Mouse (Mus musculus) heart, embryonic 12.5 days (tissue): ENCODE measurements at regions not wholly inside any gene's neighbourhood (a gene's known extent, or its start where the extent isn't known, plus 50 kb on each side); places are given as distances from the start of the nearest gene placed in this dataset.

ENCODE experiments used
- ATAC-seq: fragments of 200-750 bp; cut with Nextera tagmentation; 2 replicates; pipeline ENCODE4 v1.8.0; 2017; ENCODE audit warnings: moderate TSS enrichment, moderate library complexity; ENCODE audit not compliant: insufficient number of reproducible peaks, low FRiP score
- H3K27ac ChIP-seq: fragments of 300-500 bp; sonication (generic); 2 replicates; pipeline ENCODE4 v1.5.1; 2016; ENCODE audit warnings: mild to moderate bottlenecking, moderate library complexity; ENCODE audit not compliant: poor library complexity, severe bottlenecking
- H3K27me3 ChIP-seq: fragments of 300-500 bp; sonication (generic); replicated peaks from 2 replicates; pipeline ENCODE4 v1.6.1; 2016; ENCODE audit warnings: mild to moderate bottlenecking, moderate library complexity
- H3K36me3 ChIP-seq: fragments of 300-500 bp; sonication (generic); 2 replicates; pipeline ENCODE4 v1.6.1; 2016; ENCODE audit warnings: mild to moderate bottlenecking, moderate library complexity
- H3K4me1 ChIP-seq: fragments of 300-500 bp; sonication (generic); replicated peaks from 2 replicates; pipeline ENCODE4 v1.6.1; 2016; ENCODE audit warnings: mild to moderate bottlenecking
- H3K4me2 ChIP-seq: fragments of 300-500 bp; sonication (generic); 2 replicates; pipeline ENCODE4 v1.6.1; 2016; ENCODE audit warnings: mild to moderate bottlenecking, moderate library complexity
- H3K4me3 ChIP-seq: fragments of 300-500 bp; sonication (generic); 2 replicates; pipeline ENCODE4 v1.5.1; 2016; ENCODE audit warnings: mild to moderate bottlenecking
- H3K9ac ChIP-seq: fragments of 300-500 bp; sonication (generic); 2 replicates; pipeline ENCODE4 v1.6.1; 2016; ENCODE audit warnings: mild to moderate bottlenecking, moderate library complexity
- H3K9me3 ChIP-seq: fragments of 300-500 bp; sonication (generic); replicated peaks from 2 replicates; pipeline ENCODE4 v1.6.1; 2016; ENCODE audit warnings: mild to moderate bottlenecking, moderate library complexity
- WGBS: fragments of 180-500 bp; shearing (Covaris S2); methylation state at CpG from one replicate; pipeline ENCODE4 v1.1.7; 2016; 5-methylcytosine and 5-hydroxymethylcytosine counted together

- 82% methylated on average over 17 of the region's 17 CpGs for WGBS
- H3K4me1 ChIP-seq = 0 out of 2 replicates have a peak, but pooled peaks cover 4% of the 10 kb centered on the region
- H3K36me3 ChIP-seq = no peaks in the 10 kb centered on the region
- no peak overlapping the region for H3K9ac ChIP-seq
- no peak for ATAC-seq
- no peak overlapping the region for H3K4me3 ChIP-seq
- H3K4me2 ChIP-seq = no peak overlapping the region
- H3K27me3 ChIP-seq = 0 out of 2 replicates have a peak, but pooled peaks cover 10% of the 10 kb centered on the region
- H3K9me3 ChIP-seq = no peaks in the 10 kb centered on the region
- no peak overlapping the region for H3K27ac ChIP-seq
These were observed 100.4 kb upstream of the Prox1 start for GRCm38 (mm10) chr1:190270784-190271385.

- WGBS = 73% methylated on average over 7 of the region's 7 CpGs
- no peak for ATAC-seq
- no peaks in the 10 kb centered on the region for H3K36me3 ChIP-seq
- H3K4me2 ChIP-seq = no peak overlapping the region
- H3K9me3 ChIP-seq = no peaks in the 10 kb centered on the region
- H3K9ac ChIP-seq = no peak overlapping the region
- H3K27ac ChIP-seq = no peak overlapping the region
- H3K27me3 ChIP-seq = 0 out of 2 replicates have a peak, but pooled peaks cover 10% of the 10 kb centered on the region
- H3K4me3 ChIP-seq = no peak overlapping the region
- 0 out of 2 replicates have a peak, but pooled peaks cover 4% of the 10 kb centered on the region for H3K4me1 ChIP-seq
These were observed 98.7 kb upstream of the Prox1 start for GRCm38 (mm10) chr1:190269181-190269580.

GRCm38 (mm10) chr1:190265085-190265780 is 94.7 kb upstream of the Prox1 start:
- Histone ChIP-seq H3K36me3 (no peaks in the 10 kb centered on the region), H3K27ac (no peak overlapping the region), H3K4me2 (no peak overlapping the region), H3K27me3 (0 out of 2 replicates have a peak, but pooled peaks cover 14% of the 10 kb centered on the region), H3K4me1 (peaks cover 7% of the 10 kb centered on the region; the same call in 1 of the 2 replicates), H3K9me3 (no peaks in the 10 kb centered on the region), H3K9ac (no peak overlapping the region), H3K4me3 (no peak overlapping the region)
- no peak for ATAC-seq
- WGBS = 86% methylated on average over 9 of the region's 9 CpGs

GRCm38 (mm10) chr1:190264501-190264900 is 94.0 kb upstream of the Prox1 start:
- ATAC-seq = no peak
- no peaks in the 10 kb centered on the region for H3K36me3 ChIP-seq
- H3K4me3 ChIP-seq = no peak overlapping the region
- no peak overlapping the region for H3K9ac ChIP-seq
- peaks cover 6% of the 10 kb centered on the region; the same call in 1 of the 2 replicates for H3K4me1 ChIP-seq
- 0 out of 2 replicates have a peak, but pooled peaks cover 14% of the 10 kb centered on the region for H3K27me3 ChIP-seq
- H3K9me3 ChIP-seq = no peaks in the 10 kb centered on the region
- H3K27ac ChIP-seq = no peak overlapping the region
- H3K4me2 ChIP-seq = no peak overlapping the region
- 65% methylated on average over 8 of the region's 8 CpGs for WGBS

- no peak for ATAC-seq
- Histone ChIP-seq H3K27ac (no peak overlapping the region), H3K36me3 (no peaks in the 10 kb centered on the region), H3K9me3 (no peaks in the 10 kb centered on the region), H3K27me3 (0 out of 2 replicates have a peak, but pooled peaks cover 14% of the 10 kb centered on the region), H3K9ac (no peak overlapping the region), H3K4me1 (peaks cover 6% of the 10 kb centered on the region; the same call in 1 of the 2 replicates), H3K4me3 (no peak overlapping the region), H3K4me2 (no peak overlapping the region)
- 36% methylated on average over 7 of the region's 7 CpGs for WGBS
These were observed 93.1 kb upstream of the Prox1 start for GRCm38 (mm10) chr1:190263620-190264019.

- 77% methylated on average over 7 of the region's 13 CpGs for WGBS
- H3K4me1 ChIP-seq = peaks cover 6% of the 10 kb centered on the region; the same call in 1 of the 2 replicates
- H3K9ac ChIP-seq = no peak overlapping the region
- no peak overlapping the region for H3K4me3 ChIP-seq
- ATAC-seq = 0 out of 2 replicates have a peak, but pooled peaks have one; percentile 36
- H3K27me3 ChIP-seq = 0 out of 2 replicates have a peak, but pooled peaks cover 4% of the 10 kb centered on the region
- H3K36me3 ChIP-seq = no peaks in the 10 kb centered on the region
- H3K9me3 ChIP-seq = no peaks in the 10 kb centered on the region
- H3K27ac ChIP-seq = no peak overlapping the region
- H3K4me2 ChIP-seq = no peak overlapping the region
These were observed 89.1 kb upstream of the Prox1 start for GRCm38 (mm10) chr1:190259576-190259975.

GRCm38 (mm10) chr1:190250574-190251246 is 80.2 kb upstream of the Prox1 start:
- H3K36me3 ChIP-seq = no peaks in the 10 kb centered on the region
- WGBS = 15% methylated on average over 13 of the region's 13 CpGs
- no peak overlapping the region for H3K9ac ChIP-seq
- peaks cover 14% of the 10 kb centered on the region for H3K9me3 ChIP-seq
- H3K4me3 ChIP-seq = no peak overlapping the region
- H3K4me2 ChIP-seq = peak overlapping the region; percentile 39
- no peak overlapping the region for H3K27ac ChIP-seq
- no peaks in the 10 kb centered on the region; the same call in 1 of the 2 replicates for H3K27me3 ChIP-seq
- ATAC-seq = peak; percentile 45
- peaks cover 20% of the 10 kb centered on the region for H3K4me1 ChIP-seq

- 82% methylated on average over 7 of the region's 7 CpGs for WGBS
- no peak overlapping the region for H3K9ac ChIP-seq
- no peaks in the 10 kb centered on the region for H3K36me3 ChIP-seq
- no peak for ATAC-seq
- H3K4me3 ChIP-seq = no peak overlapping the region
- H3K4me2 ChIP-seq = no peak overlapping the region
- H3K9me3 ChIP-seq = no peaks in the 10 kb centered on the region
- peaks cover 14% of the 10 kb centered on the region for H3K4me1 ChIP-seq
- H3K27ac ChIP-seq = no peak overlapping the region
- no peaks in the 10 kb centered on the region for H3K27me3 ChIP-seq
These were observed 72.0 kb upstream of the Prox1 start for GRCm38 (mm10) chr1:190242526-190242925.

GRCm38 (mm10) chr1:190239796-190240195 is 69.3 kb upstream of the Prox1 start:
- H3K9me3 ChIP-seq = no peaks in the 10 kb centered on the region
- no peaks in the 10 kb centered on the region for H3K36me3 ChIP-seq
- no peak for ATAC-seq
- peaks cover 9% of the 10 kb centered on the region for H3K4me1 ChIP-seq
- no peak overlapping the region for H3K9ac ChIP-seq
- WGBS = 75% methylated on average over 6 of the region's 6 CpGs
- no peak overlapping the region for H3K27ac ChIP-seq
- no peak overlapping the region for H3K4me3 ChIP-seq
- H3K27me3 ChIP-seq = no peaks in the 10 kb centered on the region
- H3K4me2 ChIP-seq = no peak overlapping the region

- WGBS = 69% methylated on average over 5 of the region's 5 CpGs
- H3K9ac ChIP-seq = no peak overlapping the region
- H3K9me3 ChIP-seq = no peaks in the 10 kb centered on the region
- H3K27ac ChIP-seq = no peak overlapping the region
- no peak overlapping the region for H3K4me2 ChIP-seq
- no peaks in the 10 kb centered on the region for H3K27me3 ChIP-seq
- H3K4me3 ChIP-seq = no peak overlapping the region
- ATAC-seq = no peak
- H3K4me1 ChIP-seq = no peaks in the 10 kb centered on the region
- no peaks in the 10 kb centered on the region for H3K36me3 ChIP-seq
These were observed 60.4 kb upstream of the Prox1 start for GRCm38 (mm10) chr1:190230866-190231265.

- WGBS = 56% methylated on average over 9 of the region's 9 CpGs
These were observed 49.9 kb upstream of the Prox1 start for GRCm38 (mm10) chr1:190220417-190220816.

More at GRCm38 (mm10) chr1:190220417-190220816, 49.9 kb upstream of the Prox1 start:
- Histone ChIP-seq H3K27ac (no peak overlapping the region), H3K4me2 (no peak overlapping the region), H3K4me3 (no peak overlapping the region), H3K4me1 (no peaks in the 10 kb centered on the region), H3K9ac (no peak overlapping the region), H3K9me3 (peaks cover under 1% of the 10 kb centered on the region; the same call in 1 of the 2 replicates), H3K27me3 (no peaks in the 10 kb centered on the region), H3K36me3 (no peaks in the 10 kb centered on the region)
- ATAC-seq = no peak
